Mouse (Mus musculus): ENCODE data around the gene Fastkd5.

The Fastkd5 gene

GRCm38 (mm10) chr2:130634739-130635411, 5.0 kb upstream of the Fastkd5 start:
- in situ Hi-C loops (cut with MboI; ENCODE audit: low sequenced_read_pairs), result no loop called here

- in situ Hi-C loops (cut with MboI; ENCODE audit: low sequenced_read_pairs), result no loop called here
These were observed 4.3 kb upstream of the Fastkd5 start for GRCm38 (mm10) chr2:130634006-130634738.

GRCm38 (mm10) chr2:130632887-130633675, 3.3 kb upstream of the Fastkd5 start:
- in situ Hi-C loops (cut with MboI; ENCODE audit: low sequenced_read_pairs), result no loop called here

GRCm38 (mm10) chr2:130632416-130632815, 2.6 kb upstream of the Fastkd5 start:
- in situ Hi-C loops (cut with MboI; ENCODE audit: low sequenced_read_pairs), result no loop called here

GRCm38 (mm10) chr2:130629080-130629838, 568 bp downstream of the Fastkd5 start:
- in situ Hi-C loops (cut with MboI; ENCODE audit: low sequenced_read_pairs), result no loop called here

- in situ Hi-C loops (cut with MboI; ENCODE audit: low sequenced_read_pairs), result no loop called here
These were observed 1.4 kb downstream of the Fastkd5 start for GRCm38 (mm10) chr2:130628424-130628823.

- in situ Hi-C loops (cut with MboI; ENCODE audit: low sequenced_read_pairs), result no loop called here
These were observed 10.9 kb downstream of the Fastkd5 start for GRCm38 (mm10) chr2:130618972-130619371.

GRCm38 (mm10) chr2:130613091-130613490, 16.7 kb downstream of the Fastkd5 start:
- in situ Hi-C loops (cut with MboI; ENCODE audit: low sequenced_read_pairs), result no loop called here

GRCm38 (mm10) chr2:130602195-130602594, 27.6 kb downstream of the Fastkd5 start:
- in situ Hi-C loops (cut with MboI; ENCODE audit: low sequenced_read_pairs), result no loop called here

GRCm38 (mm10) chr2:130598399-130598798, 31.4 kb downstream of the Fastkd5 start:
- in situ Hi-C loops (cut with MboI; ENCODE audit: low sequenced_read_pairs), result no loop called here

- in situ Hi-C loops (cut with MboI; ENCODE audit: low sequenced_read_pairs), result no loop called here
These were observed 32.2 kb downstream of the Fastkd5 start for GRCm38 (mm10) chr2:130597601-130598010.

- in situ Hi-C loops (cut with MboI; ENCODE audit: low sequenced_read_pairs), result no loop called here
These were observed 34.2 kb downstream of the Fastkd5 start for GRCm38 (mm10) chr2:130595596-130595995.

GRCm38 (mm10) chr2:130591016-130591415, 38.8 kb downstream of the Fastkd5 start:
- in situ Hi-C loops (cut with MboI; ENCODE audit: low sequenced_read_pairs), result no loop called here

GRCm38 (mm10) chr2:130589761-130590160, 40.1 kb downstream of the Fastkd5 start:
- in situ Hi-C loops (cut with MboI; ENCODE audit: low sequenced_read_pairs), result no loop called here

- in situ Hi-C loops (cut with MboI; ENCODE audit: low sequenced_read_pairs), result no loop called here
These were observed 40.7 kb downstream of the Fastkd5 start for GRCm38 (mm10) chr2:130589157-130589556.

- in situ Hi-C loops (cut with MboI; ENCODE audit: low sequenced_read_pairs), result no loop called here
These were observed 41.5 kb downstream of the Fastkd5 start for GRCm38 (mm10) chr2:130588373-130588772.

- in situ Hi-C loops (cut with MboI; ENCODE audit: low sequenced_read_pairs), result no loop called here
These were observed 43.8 kb downstream of the Fastkd5 start for GRCm38 (mm10) chr2:130586016-130586415.

- in situ Hi-C loops (cut with MboI; ENCODE audit: low sequenced_read_pairs), result no loop called here
These were observed 45.8 kb downstream of the Fastkd5 start for GRCm38 (mm10) chr2:130583902-130584560.

- in situ Hi-C loops (cut with MboI; ENCODE audit: low sequenced_read_pairs), result no loop called here
These were observed 47.3 kb downstream of the Fastkd5 start, which contains the start of gene Avp for GRCm38 (mm10) chr2:130582552-130582951. Gene Avp, minus strand, starts transcription at chr2:130582554.

- in situ Hi-C loops (cut with MboI; ENCODE audit: low sequenced_read_pairs), result no loop called here
These were observed 48.6 kb downstream of the Fastkd5 start for GRCm38 (mm10) chr2:130581201-130581600.
